Mouse (Mus musculus): Measurements from ENCODE around the gene Cd83. TPM values are rescaled to one million over a fixed set of nuclear protein-coding genes. Genes with fewer than 3 reads are reported as not detected.

Cd83 gene
- polyA plus RNA-seq, 1 experiment from 2014 or later = 28.1 TPM

Other genes with a start within 250 kb of the Cd83 start
- gene Mcur1, start 224.6 kb upstream of the Cd83 start, polyA plus RNA-seq (2015; fragmentation: Nextera tagmentation; extraction: Ambion mirVana) = 5.6 and 6.2 TPM in 2 replicates
- gene Rnf182, start 169.1 kb upstream of the Cd83 start, polyA plus RNA-seq (2015; fragmentation: Nextera tagmentation; extraction: Ambion mirVana) = 32.7 and 38.9 TPM in 2 replicates

All from midbrain, embryonic 16.5 days (tissue).